In the genomic region with DNA sequence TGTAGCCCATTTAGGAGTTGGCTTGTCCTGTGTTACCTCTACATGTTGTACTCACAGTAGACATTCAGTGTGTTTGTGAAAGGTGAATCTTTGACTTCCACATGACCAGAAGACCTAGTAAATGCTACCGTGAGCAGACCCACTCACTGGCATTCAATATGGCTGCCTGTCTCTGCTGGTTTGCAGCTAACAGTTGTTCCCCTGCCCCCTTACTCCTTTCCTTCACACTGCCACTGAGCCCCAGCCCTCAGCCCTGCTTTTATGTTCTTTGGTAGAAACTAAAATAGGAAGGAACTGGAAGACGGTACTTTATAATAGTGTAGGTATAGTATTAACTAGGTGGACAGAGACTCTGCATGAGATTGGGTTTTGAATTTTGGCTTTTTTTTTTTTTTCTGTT, we compare ENCODE assay signal across 29 mouse cellular contexts. TPM values are rescaled to one million over a fixed set of nuclear protein-coding genes. Genes with fewer than 3 reads are reported as not detected.
DNase-seq lines count a peak whose midpoint lies in the region; ATAC-seq and TF ChIP-seq lines count a peak whose summit lies in the region.
"Had no signal": no experiment of that assay in that cellular context is flagged by ENCODE, and none has a peak within 500 bp of the region (broad histone marks: within the 10 kb centered on the region; RNA-seq: fewer than 3 reads in every experiment).

No protein-coding gene starts in this region.

- no peak for TF ChIP-seq POLR2A in small intestine, adult 2 months (IDR thresholded peaks at IDR 0.05; ENCODE audit: low read depth, low read length)

- peak overlapping the region; percentile 92 for H3K27ac ChIP-seq in liver, embryonic 13.5 days
- H3K27ac ChIP-seq in small intestine, adult 2 months (ENCODE audit: insufficient read depth, low read depth, low read length) = peak overlapping the region; percentile 68
- H3K27ac ChIP-seq: embryonic facial prominence, embryonic 10.5 days; embryonic facial prominence, embryonic 15.5 days; hindbrain, embryonic 13.5 days; kidney, postnatal 0 days; limb, embryonic 12.5 days; midbrain, embryonic 12.5 days; neural tube, embryonic 13.5 days; stomach, embryonic 15.5 days had no signal

- no peak for ATAC-seq in erythroblast, adult 5-6 weeks (replicated peaks; ENCODE audit: low FRiP score, poor library complexity, severe bottlenecking)
- ATAC-seq in megakaryocyte, adult 5-6 weeks (ENCODE audit: poor library complexity, severe bottlenecking) = no peak
- no peak for ATAC-seq in liver, embryonic 13.5 days (ENCODE audit: low read depth)
- ATAC-seq in frontal cortex, adult (ENCODE audit: low TSS enrichment) = no peak
- ATAC-seq: forebrain, embryonic 16.5 days had no signal

- peaks cover 98% of the 10 kb centered on the region for H3K4me1 ChIP-seq in erythroblast, embryonic 14.5 days (ENCODE audit: control insufficient read depth)
- H3K4me1 ChIP-seq in megakaryocyte, embryonic 14.5 days = peaks cover 95% of the 10 kb centered on the region
- H3K4me1 ChIP-seq in liver, embryonic 13.5 days (replicated peaks) = peaks cover 99% of the 10 kb centered on the region
- H3K4me1 ChIP-seq in small intestine, adult 2 months (ENCODE audit: control insufficient read depth, insufficient read depth, insufficient read length, low read length) = peaks cover 36% of the 10 kb centered on the region

- no peak for DNase-seq in liver, embryonic 13.5 days
- no peak for DNase-seq in right cerebral cortex, postnatal 4 days
- DNase-seq: adrenal gland, adult 8-10 months; cerebellum, adult 2 months; cerebellum, postnatal 14 days; heart, postnatal 36 days; kidney, adult 8-10 months; kidney, postnatal 4 days; layer of hippocampus, adult 9-11 months; lung, embryonic 14.5 days; lung, postnatal 14 days; thymus, postnatal 14 days had no signal

- H3K9me3 ChIP-seq in erythroblast, embryonic 14.5 days (ENCODE audit: control insufficient read depth, low read length) = no peaks in the 10 kb centered on the region
- no peaks in the 10 kb centered on the region for H3K9me3 ChIP-seq in megakaryocyte, embryonic 14.5 days
- no peaks in the 10 kb centered on the region for H3K9me3 ChIP-seq in liver, embryonic 13.5 days (replicated peaks)
- H3K9me3 ChIP-seq: embryonic facial prominence, embryonic 10.5 days; embryonic facial prominence, embryonic 15.5 days; hindbrain, embryonic 13.5 days; limb, embryonic 12.5 days; midbrain, embryonic 12.5 days; neural tube, embryonic 13.5 days; stomach, embryonic 15.5 days had no signal

- peak overlapping the region; percentile 62 for H3K9ac ChIP-seq in liver, embryonic 13.5 days
- H3K9ac ChIP-seq: embryonic facial prominence, embryonic 15.5 days; hindbrain, embryonic 13.5 days; limb, embryonic 12.5 days; lung, embryonic 14.5 days; midbrain, embryonic 12.5 days; neural tube, embryonic 13.5 days; stomach, embryonic 15.5 days had no signal

- H3K36me3 ChIP-seq in erythroblast, embryonic 14.5 days (ENCODE audit: control insufficient read depth) = peaks cover 85% of the 10 kb centered on the region
- peaks cover 77% of the 10 kb centered on the region for H3K36me3 ChIP-seq in megakaryocyte, embryonic 14.5 days (replicated peaks; ENCODE audit: low read length)
- peaks cover 23% of the 10 kb centered on the region for H3K36me3 ChIP-seq in liver, embryonic 13.5 days
- no peaks in the 10 kb centered on the region for H3K36me3 ChIP-seq in small intestine, adult 2 months (ENCODE audit: control insufficient read depth, insufficient read depth, low read length)
- H3K36me3 ChIP-seq: embryonic facial prominence, embryonic 10.5 days; embryonic facial prominence, embryonic 15.5 days; hindbrain, embryonic 13.5 days; limb, embryonic 12.5 days; midbrain, embryonic 12.5 days; neural tube, embryonic 13.5 days; stomach, embryonic 15.5 days had no signal

- H3K4me2 ChIP-seq in liver, embryonic 13.5 days = peak overlapping the region; percentile 75
- H3K4me2 ChIP-seq: embryonic facial prominence, embryonic 15.5 days; hindbrain, embryonic 13.5 days; limb, embryonic 12.5 days; lung, embryonic 14.5 days; midbrain, embryonic 12.5 days; neural tube, embryonic 13.5 days; stomach, embryonic 15.5 days had no signal

- H3K27me3 ChIP-seq in erythroblast, embryonic 14.5 days (ENCODE audit: control insufficient read depth) = no peaks in the 10 kb centered on the region
- no peaks in the 10 kb centered on the region for H3K27me3 ChIP-seq in megakaryocyte, embryonic 14.5 days (replicated peaks)
- H3K27me3 ChIP-seq in liver, embryonic 13.5 days = no peaks in the 10 kb centered on the region
- no peaks in the 10 kb centered on the region for H3K27me3 ChIP-seq in small intestine, adult 2 months (ENCODE audit: control insufficient read depth, insufficient read depth, low read length)
- H3K27me3 ChIP-seq: CH12.LX; embryonic facial prominence, embryonic 15.5 days; hindbrain, embryonic 13.5 days; limb, embryonic 12.5 days; midbrain, embryonic 12.5 days; neural tube, embryonic 13.5 days; stomach, embryonic 15.5 days had no signal

- no peak for TF ChIP-seq CTCF in small intestine, adult 2 months (IDR thresholded peaks at IDR 0.05; ENCODE audit: extremely low read depth, insufficient read length, insufficient replicate concordance, low read depth, low read length)

- 69% methylated on average over 2 of the region's 2 CpGs for whole genome bisulfite sequencing in liver, embryonic 13.5 days (ENCODE audit: insufficient replicate concordance)
- WGBS in small intestine, adult 2 months = 38% methylated on average over 2 of the region's 2 CpGs

- H3K4me3 ChIP-seq in erythroblast, embryonic 14.5 days (replicated peaks) = peak overlapping the region; percentile 59
- H3K4me3 ChIP-seq in megakaryocyte, embryonic 14.5 days (replicated peaks) = peak overlapping the region; percentile 98
- peak overlapping the region; percentile 34 for H3K4me3 ChIP-seq in liver, embryonic 13.5 days (replicated peaks)
- H3K4me3 ChIP-seq in small intestine, adult 2 months (ENCODE audit: low read depth, low read length) = no peak overlapping the region
- H3K4me3 ChIP-seq: embryonic facial prominence, embryonic 10.5 days; embryonic facial prominence, embryonic 15.5 days; hindbrain, embryonic 13.5 days; limb, embryonic 12.5 days; midbrain, embryonic 12.5 days; myocyte; neural tube, embryonic 13.5 days; stomach, embryonic 15.5 days had no signal

RNA-seq across cellular contexts. Expression of a gene that starts 8.4 kb away (rescaled TPM):
- polyA plus RNA-seq in erythroblast, embryonic 14.5 days (2012) = 2.1 and 2.5 TPM in 2 replicates
- total RNA-seq in erythroblast, adult 5-6 weeks (2015; ENCODE audit: low replicate concordance) = 268 and 286 TPM in 2 replicates
- total RNA-seq in erythroblast, adult 5-6 weeks (2017; ENCODE audit: low replicate concordance) = 270 and 271 TPM in 2 replicates
- polyA plus RNA-seq in megakaryocyte, embryonic 14.5 days (2012; ENCODE audit: insufficient read depth, low replicate concordance) = 11.6 and 15.5 TPM in 2 replicates
- 67.8 and 74.8 TPM in 2 replicates for total RNA-seq in megakaryocyte, adult 5-6 weeks (2015)
- 33.7 and 43.9 TPM in 2 replicates for total RNA-seq in megakaryocyte, adult 5-6 weeks (2017)
- 34.7 and 39.3 TPM in 2 replicates for polyA plus RNA-seq in liver, embryonic 13.5 days (2015; fragmentation: Nextera tagmentation; extraction: Ambion mirVana)
- polyA plus RNA-seq in small intestine, adult 2 months (2012; rRNA removed) = 5.9 and 13.0 TPM in 2 replicates
